Mouse (Mus musculus): ENCODE measurements around the gene C130074G19Rik.

DNA sequence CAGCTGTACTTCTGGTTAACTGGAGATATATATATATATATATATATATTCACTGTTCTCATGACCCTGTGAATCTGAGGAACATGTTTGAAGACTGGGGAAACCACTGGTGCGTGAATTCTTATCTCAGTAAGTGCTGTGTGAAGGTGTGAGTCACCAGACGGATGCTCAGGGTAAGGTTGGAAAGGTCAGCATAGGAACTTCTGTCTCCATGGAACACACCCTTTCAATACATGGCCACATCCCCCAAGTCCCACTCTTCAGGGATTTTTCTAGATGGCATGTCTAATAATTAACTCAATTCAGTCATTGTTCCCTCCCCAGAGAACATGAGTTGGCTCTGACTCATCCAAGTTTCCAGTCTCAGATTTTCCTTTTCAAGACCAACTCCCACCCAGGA, 21.5 kb downstream of the C130074G19Rik start:
- TF ChIP-seq CTCF (IDR thresholded peaks at IDR 0.05; ENCODE audit: control insufficient read depth, insufficient read depth, insufficient replicate concordance, low read depth, low read length) (no peak), POLR2A (IDR thresholded peaks at IDR 0.05; ENCODE audit: control insufficient read depth, low read depth, low read length) (no peak)
